Mouse (Mus musculus): Measurements from ENCODE around the gene Hip1r. TPM values are rescaled to one million over a fixed set of nuclear protein-coding genes. Genes with fewer than 3 reads are reported as not detected.
A peak's percentile ranks its signal among the peaks of the same experiment; 100 is the strongest.

The Hip1r gene
- polyA plus RNA-seq, 1 experiment from 2014 or later, result 0.47 TPM

- Histone ChIP-seq H3K79me2 (ENCODE audit: inconsistent target) (no peaks in the 10 kb centered on the region), H3K4me3 (ENCODE audit: inconsistent target) (no peak overlapping the region), H3K27ac (no peak overlapping the region), H3K36me3 (ENCODE audit: inconsistent target) (no peaks in the 10 kb centered on the region)
- 89% methylated on average over 8 of the region's 8 CpGs for WGBS (ENCODE audit: missing documents)
Observed at GRCm38 (mm10) chr5:123960129-123960528, 13.3 kb upstream of the Hip1r start.

- Histone ChIP-seq H3K27ac (no peak overlapping the region), H3K79me2 (ENCODE audit: inconsistent target) (no peaks in the 10 kb centered on the region), H3K4me3 (ENCODE audit: inconsistent target) (no peak overlapping the region), H3K36me3 (ENCODE audit: inconsistent target) (no peaks in the 10 kb centered on the region)
- WGBS (ENCODE audit: missing documents), result 98% methylated on average over 10 of the region's 12 CpGs
Observed at GRCm38 (mm10) chr5:123961046-123961445, 12.4 kb upstream of the Hip1r start.

GRCm38 (mm10) chr5:123964208-123964607, 9.2 kb upstream of the Hip1r start:
- H3K4me3 ChIP-seq (ENCODE audit: inconsistent target), result no peak overlapping the region
- 95% methylated on average over 4 of the region's 4 CpGs for WGBS (ENCODE audit: missing documents)

GRCm38 (mm10) chr5:123966759-123967158, 6.7 kb upstream of the Hip1r start:
- H3K4me3 ChIP-seq (ENCODE audit: inconsistent target), result no peak overlapping the region
- 93% methylated on average over 2 of the region's 2 CpGs for WGBS (ENCODE audit: missing documents)
- no peaks in the 10 kb centered on the region for H3K36me3 ChIP-seq (ENCODE audit: inconsistent target)
- H3K79me2 ChIP-seq (ENCODE audit: inconsistent target), result no peaks in the 10 kb centered on the region
- no peak overlapping the region for H3K27ac ChIP-seq

More at GRCm38 (mm10) chr5:123964208-123964607, 9.2 kb upstream of the Hip1r start:
- Histone ChIP-seq H3K36me3 (ENCODE audit: inconsistent target) (no peaks in the 10 kb centered on the region), H3K79me2 (ENCODE audit: inconsistent target) (no peaks in the 10 kb centered on the region), H3K27ac (no peak overlapping the region)

GRCm38 (mm10) chr5:123968468-123968867, 5.0 kb upstream of the Hip1r start:
- WGBS (ENCODE audit: missing documents), result 97% methylated on average over 5 of the region's 5 CpGs
- Histone ChIP-seq H3K79me2 (ENCODE audit: inconsistent target) (no peaks in the 10 kb centered on the region), H3K4me3 (ENCODE audit: inconsistent target) (no peak overlapping the region), H3K36me3 (ENCODE audit: inconsistent target) (no peaks in the 10 kb centered on the region), H3K27ac (no peak overlapping the region)

GRCm38 (mm10) chr5:123969216-123969615, 4.2 kb upstream of the Hip1r start:
- WGBS (ENCODE audit: missing documents), result 92% methylated on average over 8 of the region's 8 CpGs

GRCm38 (mm10) chr5:123970576-123970975, 2.9 kb upstream of the Hip1r start:
- Histone ChIP-seq H3K36me3 (ENCODE audit: inconsistent target) (no peaks in the 10 kb centered on the region), H3K4me3 (ENCODE audit: inconsistent target) (no peak overlapping the region), H3K27ac (no peak overlapping the region), H3K79me2 (ENCODE audit: inconsistent target) (no peaks in the 10 kb centered on the region)
- 81% methylated on average over 4 of the region's 4 CpGs for WGBS (ENCODE audit: missing documents)

More at GRCm38 (mm10) chr5:123969216-123969615, 4.2 kb upstream of the Hip1r start:
- Histone ChIP-seq H3K79me2 (ENCODE audit: inconsistent target) (no peaks in the 10 kb centered on the region), H3K4me3 (ENCODE audit: inconsistent target) (no peak overlapping the region), H3K36me3 (ENCODE audit: inconsistent target) (no peaks in the 10 kb centered on the region), H3K27ac (no peak overlapping the region)

- no peak overlapping the region for H3K4me3 ChIP-seq (ENCODE audit: inconsistent target)
- H3K27ac ChIP-seq, result no peak overlapping the region
- no peaks in the 10 kb centered on the region for H3K79me2 ChIP-seq (ENCODE audit: inconsistent target)
- WGBS (ENCODE audit: missing documents), result 83% methylated on average over 6 of the region's 6 CpGs
- H3K36me3 ChIP-seq (ENCODE audit: inconsistent target), result no peaks in the 10 kb centered on the region
Observed at GRCm38 (mm10) chr5:123972453-123972852, 975 bp upstream of the Hip1r start.

- Histone ChIP-seq H3K27ac (no peak overlapping the region), H3K4me3 (ENCODE audit: inconsistent target) (peak overlapping the region; percentile 20; the same call in 1 of the 2 replicates), H3K36me3 (ENCODE audit: inconsistent target) (no peaks in the 10 kb centered on the region), H3K79me2 (ENCODE audit: inconsistent target) (no peaks in the 10 kb centered on the region)
- WGBS (ENCODE audit: missing documents), result 3% methylated on average over 14 of the region's 14 CpGs
Observed at GRCm38 (mm10) chr5:123974179-123974485, 704 bp downstream of the Hip1r start.

- Histone ChIP-seq H3K27ac (no peak overlapping the region), H3K4me3 (ENCODE audit: inconsistent target) (no peak overlapping the region), H3K79me2 (ENCODE audit: inconsistent target) (no peaks in the 10 kb centered on the region), H3K36me3 (ENCODE audit: inconsistent target) (no peaks in the 10 kb centered on the region)
- WGBS (ENCODE audit: missing documents), result 15% methylated on average over 11 of the region's 11 CpGs
Observed at GRCm38 (mm10) chr5:123974616-123975111, 1.2 kb downstream of the Hip1r start.

- Histone ChIP-seq H3K27ac (no peak overlapping the region), H3K4me3 (ENCODE audit: inconsistent target) (no peak overlapping the region), H3K36me3 (ENCODE audit: inconsistent target) (no peaks in the 10 kb centered on the region), H3K79me2 (ENCODE audit: inconsistent target) (no peaks in the 10 kb centered on the region)
- 50% methylated on average over 6 of the region's 6 CpGs for WGBS (ENCODE audit: missing documents)
Observed at GRCm38 (mm10) chr5:123975668-123976180, 2.3 kb downstream of the Hip1r start.

GRCm38 (mm10) chr5:123977231-123977630, 3.8 kb downstream of the Hip1r start:
- Histone ChIP-seq H3K79me2 (ENCODE audit: inconsistent target) (no peaks in the 10 kb centered on the region), H3K27ac (no peak overlapping the region), H3K4me3 (ENCODE audit: inconsistent target) (no peak overlapping the region), H3K36me3 (ENCODE audit: inconsistent target) (no peaks in the 10 kb centered on the region)
- WGBS (ENCODE audit: missing documents), result 100% methylated on average over 3 of the region's 3 CpGs

GRCm38 (mm10) chr5:123978131-123978530, 4.7 kb downstream of the Hip1r start:
- no peaks in the 10 kb centered on the region for H3K36me3 ChIP-seq (ENCODE audit: inconsistent target)
- H3K4me3 ChIP-seq (ENCODE audit: inconsistent target), result no peak overlapping the region
- WGBS (ENCODE audit: missing documents), result 84% methylated on average over 5 of the region's 5 CpGs
- H3K27ac ChIP-seq, result no peak overlapping the region
- no peaks in the 10 kb centered on the region for H3K79me2 ChIP-seq (ENCODE audit: inconsistent target)

GRCm38 (mm10) chr5:123979221-123979979, 6.0 kb downstream of the Hip1r start:
- 57% methylated on average over 18 of the region's 18 CpGs for WGBS (ENCODE audit: missing documents)
- H3K4me3 ChIP-seq (ENCODE audit: inconsistent target), result no peak overlapping the region
- no peaks in the 10 kb centered on the region for H3K79me2 ChIP-seq (ENCODE audit: inconsistent target)
- no peaks in the 10 kb centered on the region for H3K36me3 ChIP-seq (ENCODE audit: inconsistent target)
- no peak overlapping the region for H3K27ac ChIP-seq

GRCm38 (mm10) chr5:123979980-123980369, 6.5 kb downstream of the Hip1r start:
- H3K27ac ChIP-seq, result no peak overlapping the region
- H3K4me3 ChIP-seq (ENCODE audit: inconsistent target), result no peak overlapping the region
- no peaks in the 10 kb centered on the region for H3K36me3 ChIP-seq (ENCODE audit: inconsistent target)
- 84% methylated on average over 4 of the region's 4 CpGs for WGBS (ENCODE audit: missing documents)
- no peaks in the 10 kb centered on the region for H3K79me2 ChIP-seq (ENCODE audit: inconsistent target)

All from macrophage (primary cell).